Mouse (Mus musculus): ENCODE measurements around the gene Negr1. TPM values are rescaled to one million over a fixed set of nuclear protein-coding genes. Genes with fewer than 3 reads are reported as not detected.

The Negr1 gene
- total RNA-seq (2021): 100 to 1,000 TPM; 228 to 264 TPM

GRCm38 (mm10) chr3:156561524-156562423 is at the start of gene Negr1:
TSS of gene Negr1 (plus strand) at chr3:156561794.
- DNase-seq: peak; percentile 85
- intact Hi-C loops (cut with DNase I): loop anchor here (5.0 to 10.0 kb wide), 5 partner anchors 543 to 1907 kb away; no protein-coding TSS in a partner anchor

GRCm38 (mm10) chr3:156526461-156526933 is 35.1 kb upstream of the Negr1 start:
- peak; percentile 14 for DNase-seq
- intact Hi-C loops (cut with DNase I): no loop called here

GRCm38 (mm10) chr3:156527231-156527995 is 34.2 kb upstream of the Negr1 start:
- DNase-seq: peak; percentile 45
- intact Hi-C loops (cut with DNase I): no loop called here

GRCm38 (mm10) chr3:156559441-156559825 is 2.2 kb upstream of the Negr1 start:
- no peak for DNase-seq
- intact Hi-C loops (cut with DNase I): no loop called here

GRCm38 (mm10) chr3:156559826-156560471 is 1.6 kb upstream of the Negr1 start:
- intact Hi-C loops (cut with DNase I): loop anchor here (5.0 to 10.0 kb wide), 5 partner anchors 545 to 1905 kb away; no protein-coding TSS in a partner anchor

GRCm38 (mm10) chr3:156560766-156561165 is 828 bp upstream of the Negr1 start:
- intact Hi-C loops (cut with DNase I): loop anchor here (5.0 to 10.0 kb wide), 5 partner anchors 544 to 1906 kb away; no protein-coding TSS in a partner anchor
- peak; percentile 90 for DNase-seq

More at GRCm38 (mm10) chr3:156559826-156560471, 1.6 kb upstream of the Negr1 start:
- peak; percentile 44 for DNase-seq

- intact Hi-C loops (cut with DNase I): loop anchor here (5.0 to 10.0 kb wide), 5 partner anchors 542 to 1908 kb away; no protein-coding TSS in a partner anchor
- DNase-seq: peak; percentile 34
Observed at GRCm38 (mm10) chr3:156562424-156562785, 811 bp downstream of the Negr1 start.

GRCm38 (mm10) chr3:156562796-156563195 is 1.2 kb downstream of the Negr1 start:
- intact Hi-C loops (cut with DNase I): loop anchor here (5.0 to 10.0 kb wide), 5 partner anchors 542 to 1908 kb away; no protein-coding TSS in a partner anchor
- no peak for DNase-seq

- no peak for DNase-seq
- intact Hi-C loops (cut with DNase I): loop anchor here (5.0 to 10.0 kb wide), 5 partner anchors 541 to 1909 kb away; no protein-coding TSS in a partner anchor
Observed at GRCm38 (mm10) chr3:156563353-156563752, 1.8 kb downstream of the Negr1 start.

GRCm38 (mm10) chr3:156573465-156573864 is 11.9 kb downstream of the Negr1 start:
- DNase-seq: no peak
- intact Hi-C loops (cut with DNase I): no loop called here

GRCm38 (mm10) chr3:156576292-156576691 is 14.7 kb downstream of the Negr1 start:
- DNase-seq: no peak
- intact Hi-C loops (cut with DNase I): no loop called here

GRCm38 (mm10) chr3:156590612-156591011 is 29.0 kb downstream of the Negr1 start:
- intact Hi-C loops (cut with DNase I): no loop called here
- no peak for DNase-seq

GRCm38 (mm10) chr3:156591125-156591524 is 29.5 kb downstream of the Negr1 start:
- intact Hi-C loops (cut with DNase I): no loop called here
- no peak for DNase-seq

- intact Hi-C loops (cut with DNase I): no loop called here
- no peak for DNase-seq
Observed at GRCm38 (mm10) chr3:156606846-156607245, 45.3 kb downstream of the Negr1 start.

GRCm38 (mm10) chr3:156619921-156620320 is 58.3 kb downstream of the Negr1 start:
- no peak for DNase-seq
- intact Hi-C loops (cut with DNase I): no loop called here

- DNase-seq: no peak
- intact Hi-C loops (cut with DNase I): no loop called here
Observed at GRCm38 (mm10) chr3:156628594-156628993, 67.0 kb downstream of the Negr1 start.

GRCm38 (mm10) chr3:156632942-156633341 is 71.3 kb downstream of the Negr1 start:
- no peak for DNase-seq
- intact Hi-C loops (cut with DNase I): no loop called here

- intact Hi-C loops (cut with DNase I): no loop called here
- no peak for DNase-seq
Observed at GRCm38 (mm10) chr3:156639382-156639781, 77.8 kb downstream of the Negr1 start.

GRCm38 (mm10) chr3:156643710-156644363 is 82.2 kb downstream of the Negr1 start:
- intact Hi-C loops (cut with DNase I): no loop called here
- peak; percentile 49 for DNase-seq

- intact Hi-C loops (cut with DNase I): no loop called here
Observed at GRCm38 (mm10) chr3:156648378-156648777, 86.8 kb downstream of the Negr1 start.

More at GRCm38 (mm10) chr3:156648378-156648777, 86.8 kb downstream of the Negr1 start:
- no peak for DNase-seq

Data from left cerebral cortex, postnatal 4 days (tissue).